Mouse (Mus musculus): ENCODE results near the gene Tbc1d15.

DNA sequence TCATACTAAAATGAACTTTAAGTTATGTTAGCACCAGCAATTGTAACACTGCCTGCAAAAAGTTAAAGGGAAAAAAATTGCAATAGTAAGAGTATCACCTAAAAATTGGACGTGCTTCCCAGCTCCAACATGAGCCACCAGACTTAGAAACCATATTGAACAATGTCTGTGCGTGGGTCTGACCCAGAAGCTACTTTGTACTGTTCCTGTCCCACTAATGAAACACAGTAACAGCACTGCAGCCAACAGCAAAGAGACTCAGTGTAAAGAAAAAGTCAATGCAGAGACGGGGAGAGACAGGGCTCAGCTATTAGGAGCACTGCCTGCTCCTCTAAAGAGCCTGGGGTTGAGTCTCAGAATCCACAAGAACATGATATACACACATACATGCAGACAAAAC lies 27.4 kb downstream of the Tbc1d15 start:
- TF ChIP-seq GATA1 (IDR thresholded peaks at IDR 0.05; ENCODE audit: low read length) (no peak), TAL1 (IDR thresholded peaks at IDR 0.05; ENCODE audit: low read length) (no peak)
